Mouse (Mus musculus) urinary bladder, postnatal 10 days (tissue): Measurements from ENCODE around the gene Clic4.

ENCODE experiments used
- DNase-seq: peaks from one replicate; pipeline ENCODE4 v3.0.0; 2022; ENCODE audit warnings: low spot score

The Clic4 gene

DNA sequence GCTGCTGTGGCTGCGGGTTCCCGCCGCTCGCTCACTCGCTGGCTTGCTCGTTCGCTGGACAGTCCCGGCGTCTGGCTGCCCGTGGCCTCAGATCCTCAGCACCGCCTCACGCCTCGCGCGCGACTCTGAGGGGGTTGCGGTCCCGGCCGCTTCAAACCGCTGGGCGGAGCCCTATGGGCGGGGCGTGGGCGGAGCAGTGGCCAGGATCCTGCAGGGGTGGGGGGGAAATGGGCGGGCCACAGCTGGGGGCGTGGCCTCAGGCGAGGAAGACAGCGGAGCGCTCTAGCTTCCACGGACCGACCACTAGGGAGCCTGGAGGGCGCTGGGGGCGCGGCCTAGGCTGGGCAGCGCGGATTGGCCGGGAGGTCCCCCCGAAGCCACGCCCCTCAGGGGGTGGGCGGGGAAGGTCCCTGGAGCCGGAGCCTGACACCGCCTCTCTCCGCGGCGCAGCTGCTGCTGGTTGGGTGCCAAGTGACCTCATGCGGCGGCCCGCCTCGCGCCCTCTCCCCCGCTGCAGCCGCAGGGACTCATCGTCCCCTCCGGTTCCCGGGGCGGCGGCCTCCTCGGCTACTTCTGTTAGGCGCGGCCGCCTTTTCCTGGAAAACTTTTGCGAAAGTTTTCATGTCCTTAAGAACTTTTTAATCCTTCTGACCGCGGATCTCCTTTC lies at the start of gene Clic4:
Clic4 (minus strand) TSS at position 175 of the 667 bp plus-strand sequence.
- peak; percentile 99 for DNase-seq

DNA sequence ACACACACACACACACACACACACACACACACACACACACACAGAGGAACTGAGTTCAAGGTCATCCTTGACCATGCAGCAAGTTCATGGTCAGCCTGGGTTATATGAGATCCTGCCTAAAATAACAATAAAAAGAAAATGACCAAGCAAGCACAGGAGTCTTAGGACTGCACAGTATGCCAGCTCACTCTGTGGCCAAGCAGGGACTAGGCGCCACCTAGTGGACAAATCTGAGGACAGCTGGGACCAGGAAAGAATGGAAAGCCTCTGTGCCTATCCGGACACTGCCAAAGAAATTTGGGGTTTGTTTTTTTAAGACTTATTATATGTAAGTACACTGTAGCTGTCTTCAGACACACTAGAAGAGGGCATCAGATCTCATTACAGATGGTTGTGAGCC lies 45.4 kb upstream of the Clic4 start:
- DNase-seq, result no peak

DNA sequence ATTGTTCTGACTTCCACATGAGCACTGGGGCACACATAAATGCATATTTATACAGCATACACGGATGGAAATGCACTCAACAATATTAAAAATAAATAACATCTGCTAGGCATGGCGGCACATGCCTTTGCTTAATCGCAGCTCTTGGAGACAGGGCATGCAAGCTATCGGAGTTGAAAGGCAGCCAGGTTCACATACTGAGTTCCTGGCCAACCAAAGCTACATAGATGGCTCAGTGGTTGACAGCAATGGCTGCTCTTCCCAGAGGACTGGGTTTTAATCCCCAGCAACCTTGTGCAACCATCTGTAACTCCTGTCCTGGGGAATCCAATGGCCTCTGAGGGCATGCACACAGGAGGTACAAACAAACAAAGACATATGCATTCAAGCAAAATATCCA lies 44.9 kb upstream of the Clic4 start:
- DNase-seq, result no peak

DNA sequence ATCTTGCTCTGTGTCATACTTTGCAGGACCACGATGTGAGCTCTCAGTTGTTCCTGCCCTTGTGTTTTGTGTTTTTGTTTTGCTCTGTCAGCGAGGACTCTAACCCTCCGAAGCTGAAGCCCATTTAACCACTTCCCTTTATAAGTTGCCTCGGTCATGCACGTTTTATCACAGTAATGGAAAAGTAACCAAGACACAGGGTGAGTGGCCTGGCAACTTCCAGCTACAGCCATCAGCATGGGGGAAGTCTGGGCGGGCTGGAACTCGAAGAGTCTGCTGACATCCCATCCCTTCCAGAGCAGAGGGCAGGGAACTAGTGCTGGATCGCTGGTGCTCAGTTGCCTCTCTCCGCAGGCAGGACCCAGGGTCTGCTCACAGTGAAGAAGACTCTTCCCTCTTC lies 42.7 kb upstream of the Clic4 start:
- DNase-seq, result no peak

DNA sequence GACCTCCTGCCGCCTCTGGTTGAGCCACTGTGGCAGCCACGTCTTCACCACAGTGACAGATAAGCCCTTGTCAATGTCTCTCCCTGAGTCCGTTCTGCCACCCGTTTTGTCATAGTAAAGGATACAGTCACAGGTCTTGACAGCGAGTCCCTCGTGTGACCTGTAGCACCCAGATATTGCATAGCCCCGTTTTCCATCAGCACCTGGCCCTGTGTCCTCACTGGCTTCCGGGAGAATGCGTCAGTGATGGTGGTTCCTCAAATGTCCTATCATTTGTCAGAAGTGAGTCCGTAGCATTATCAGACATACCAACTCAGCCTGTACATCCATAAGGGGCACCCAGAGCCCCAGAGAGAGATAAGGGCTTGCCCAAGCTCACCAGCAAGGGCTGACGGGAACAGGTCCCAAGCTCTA lies 41.8 kb upstream of the Clic4 start:
- DNase-seq, result no peak

DNA sequence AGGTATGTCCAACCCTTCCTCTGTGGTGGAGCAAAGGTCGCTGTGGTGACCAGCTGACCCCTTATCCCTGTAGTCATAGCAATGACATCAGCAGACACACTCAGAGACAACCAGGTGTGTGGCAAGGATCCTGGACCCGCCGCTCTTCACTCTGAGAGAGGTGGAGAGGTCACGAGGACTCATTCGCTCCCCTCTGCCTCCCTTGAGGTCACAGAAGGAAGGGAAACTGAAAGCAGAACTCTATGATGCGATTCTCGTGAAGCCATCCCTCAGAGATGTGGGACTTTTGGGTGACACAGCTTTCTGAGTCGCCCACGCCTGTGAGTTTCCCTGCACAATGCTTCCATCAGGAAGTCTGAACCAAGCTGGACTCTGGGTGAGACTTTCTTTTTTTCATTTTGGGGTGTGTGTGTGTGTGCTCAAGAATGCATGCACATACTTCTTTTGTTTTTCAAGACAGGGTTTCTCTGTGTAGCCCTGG lies 41.2 kb upstream of the Clic4 start:
- DNase-seq, result no peak

DNA sequence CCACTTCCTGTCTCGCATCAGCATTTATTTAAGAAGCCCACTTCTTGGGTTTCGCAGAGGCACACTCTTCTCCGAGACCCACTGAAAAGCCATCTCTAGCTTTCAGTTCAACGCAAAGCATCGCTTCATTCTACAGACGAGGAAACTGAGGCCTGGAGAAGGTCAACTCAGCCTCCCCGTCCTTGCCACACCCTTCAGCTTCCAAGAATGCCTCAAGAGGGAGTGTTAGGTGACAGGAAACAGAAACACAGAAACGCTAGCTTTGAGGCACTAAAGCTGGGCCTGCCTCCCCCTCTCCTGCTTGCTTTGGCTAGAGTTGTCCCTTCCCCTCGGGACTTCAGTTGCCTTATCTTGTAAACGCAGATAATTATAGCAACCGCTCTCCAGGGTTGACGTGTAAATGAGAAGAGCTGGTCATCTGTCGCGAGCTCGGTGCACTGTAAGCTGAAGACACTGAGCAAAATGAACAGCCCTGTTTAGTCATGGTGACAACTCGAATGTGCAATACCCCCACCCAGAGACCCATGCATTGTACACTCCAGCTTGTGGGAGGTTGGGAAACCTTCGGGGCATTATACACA lies 40.6 kb upstream of the Clic4 start:
- no peak for DNase-seq

DNA sequence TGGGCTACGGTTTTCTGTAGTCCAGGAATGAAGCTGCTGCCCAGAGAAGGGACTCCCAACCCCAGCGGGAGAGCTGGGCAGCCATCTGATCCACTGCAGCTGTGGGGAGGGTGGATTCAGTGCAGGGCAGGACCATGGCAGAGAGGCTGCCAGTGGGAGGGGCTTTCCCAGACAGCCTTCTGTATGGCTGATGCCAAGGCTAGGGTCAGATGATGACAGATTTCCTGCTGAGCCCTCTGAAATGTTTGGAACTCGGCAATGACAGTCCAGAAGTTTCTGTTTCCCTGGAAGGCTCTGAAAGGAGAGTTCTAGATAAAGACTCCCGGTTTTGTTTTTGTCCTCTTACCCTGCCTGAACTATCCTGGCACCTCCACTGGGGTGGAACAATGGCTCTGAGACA lies 40.1 kb upstream of the Clic4 start:
- no peak for DNase-seq

DNA sequence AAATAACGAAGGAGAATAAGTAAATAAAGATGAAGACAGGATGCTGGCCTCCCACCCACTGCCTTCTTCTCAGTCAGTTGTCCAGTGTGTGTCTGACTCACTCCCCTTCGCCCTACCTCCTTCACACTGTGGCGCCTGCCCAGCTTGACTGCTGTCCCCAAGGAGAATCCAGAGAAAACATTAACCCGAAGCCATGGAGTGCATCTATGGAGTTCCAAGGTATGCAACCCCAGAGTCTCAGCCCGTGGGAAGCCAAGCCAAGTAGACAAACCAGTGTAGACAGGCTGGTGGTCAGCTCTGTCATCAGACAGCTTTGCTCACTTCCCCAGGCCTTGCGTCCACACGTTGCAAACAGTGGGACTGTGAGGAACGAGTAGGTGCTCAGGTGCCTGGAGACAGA lies 37.8 kb upstream of the Clic4 start:
- DNase-seq, result no peak

DNA sequence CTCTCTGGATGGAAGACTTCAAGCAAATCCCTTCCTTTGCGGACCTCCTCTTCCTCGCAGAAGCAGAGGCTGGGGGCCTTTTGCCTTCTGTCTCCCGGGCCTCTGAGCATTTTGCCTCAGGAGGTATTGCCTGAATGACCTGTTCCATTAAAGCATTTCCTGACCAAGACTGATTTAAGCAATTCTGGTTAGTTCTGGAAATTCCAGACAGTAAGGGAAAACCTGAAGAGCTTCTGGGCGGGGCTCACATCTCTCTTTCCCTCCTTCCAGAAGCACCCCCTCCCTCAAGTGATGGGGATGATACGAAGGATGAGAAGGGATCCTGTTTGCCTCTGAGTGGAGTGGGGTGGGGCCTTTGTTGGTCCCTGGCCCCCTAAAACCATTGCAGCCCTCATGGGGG lies 37.1 kb upstream of the Clic4 start:
- DNase-seq, result no peak

DNA sequence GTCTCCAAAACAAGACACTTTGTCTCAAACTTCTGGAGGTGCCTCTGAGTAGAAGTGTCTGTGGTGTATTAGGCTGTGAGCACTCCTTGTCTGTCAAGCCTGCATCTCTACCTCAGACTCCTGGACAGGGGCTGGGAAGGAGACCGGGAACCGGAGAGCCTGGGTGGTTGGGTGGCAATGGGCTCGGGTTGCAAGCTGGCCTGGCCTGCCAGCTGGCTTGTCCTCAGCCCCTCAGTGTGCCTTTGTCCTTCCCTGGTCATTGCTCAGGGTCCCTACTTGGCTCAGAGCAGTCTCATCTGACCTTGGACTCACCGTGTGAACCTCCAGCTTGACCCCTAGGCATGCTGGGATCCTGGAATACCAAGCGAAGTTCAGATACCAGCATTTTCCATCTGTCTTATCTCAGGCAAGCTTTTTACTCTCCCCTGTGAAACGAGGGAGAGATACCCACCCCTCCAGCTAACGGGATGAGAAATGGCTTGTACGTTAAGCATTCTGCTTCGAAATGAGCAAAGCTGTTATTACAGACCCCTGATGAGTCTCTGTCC lies 36.6 kb upstream of the Clic4 start:
- no peak for DNase-seq

DNA sequence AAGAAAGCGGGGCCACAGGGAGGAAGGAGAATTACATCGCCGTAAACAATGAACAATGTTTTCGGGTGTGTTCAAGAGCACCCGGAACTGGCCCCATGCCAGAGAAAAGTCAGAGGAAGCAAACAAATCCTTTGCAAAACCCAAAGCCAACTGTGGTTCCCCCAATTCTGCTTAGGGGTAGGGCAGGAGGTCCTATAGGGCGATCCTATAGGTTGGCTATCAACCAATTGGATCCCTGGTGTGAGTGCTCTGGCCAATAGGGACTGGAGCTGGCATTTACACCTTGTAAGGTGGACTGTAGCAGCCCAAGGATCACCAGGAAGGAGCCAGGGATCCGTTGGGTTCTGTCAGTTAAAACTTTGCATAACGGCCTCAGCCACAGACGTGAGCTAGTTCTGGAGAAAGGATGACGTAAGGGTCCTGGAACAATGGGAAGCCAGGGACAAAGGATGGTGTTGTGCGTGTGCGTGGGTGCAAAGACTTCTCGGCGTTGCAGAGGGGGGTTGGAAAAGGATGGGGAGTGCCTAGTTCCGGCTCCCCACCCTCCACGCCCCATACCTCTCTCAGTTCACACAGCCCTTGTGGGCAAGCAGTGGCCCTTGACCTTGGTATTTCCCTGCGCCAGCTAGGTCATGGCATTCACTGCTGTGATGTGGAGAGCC lies 34.5 kb upstream of the Clic4 start:
- no peak for DNase-seq

DNA sequence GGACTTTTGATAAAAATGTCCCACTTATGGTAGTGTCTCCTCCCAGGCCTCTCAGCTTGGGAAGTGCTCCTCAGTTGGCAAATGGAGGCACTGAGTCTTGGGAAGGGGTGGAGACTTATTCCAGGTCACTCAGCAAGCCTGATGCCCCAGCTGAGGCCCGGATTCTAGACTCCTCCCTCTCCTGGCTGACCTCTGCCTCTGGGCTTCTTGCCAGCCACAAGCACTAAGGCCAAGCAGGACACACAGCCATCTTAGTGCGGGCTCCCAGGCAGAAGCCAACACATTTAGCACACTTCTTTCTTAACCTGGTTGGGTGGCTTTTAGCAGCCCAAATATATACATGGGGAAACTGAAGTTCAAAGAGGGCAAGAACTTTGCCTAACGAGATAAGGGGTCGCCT lies 33.9 kb upstream of the Clic4 start:
- DNase-seq, result no peak

DNA sequence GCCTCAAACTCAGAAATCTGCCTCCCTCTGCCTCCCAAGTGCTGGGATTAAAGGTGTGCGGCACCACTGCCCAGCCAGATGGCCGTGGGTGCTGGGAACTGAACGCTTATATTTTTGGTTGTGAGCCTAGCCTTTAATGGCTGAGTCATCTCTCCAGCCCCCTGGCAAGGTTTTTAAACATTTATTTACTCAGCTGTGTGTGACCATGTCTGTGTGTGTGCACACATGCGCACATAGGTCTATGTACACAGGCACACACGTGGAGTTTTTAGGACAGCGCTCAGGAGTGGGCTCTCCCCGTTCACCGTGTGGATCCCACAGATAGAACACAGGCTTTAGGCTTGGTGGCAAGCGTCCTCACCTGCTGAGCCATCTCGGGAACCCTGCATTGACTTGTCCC lies 29.6 kb upstream of the Clic4 start:
- no peak for DNase-seq

DNA sequence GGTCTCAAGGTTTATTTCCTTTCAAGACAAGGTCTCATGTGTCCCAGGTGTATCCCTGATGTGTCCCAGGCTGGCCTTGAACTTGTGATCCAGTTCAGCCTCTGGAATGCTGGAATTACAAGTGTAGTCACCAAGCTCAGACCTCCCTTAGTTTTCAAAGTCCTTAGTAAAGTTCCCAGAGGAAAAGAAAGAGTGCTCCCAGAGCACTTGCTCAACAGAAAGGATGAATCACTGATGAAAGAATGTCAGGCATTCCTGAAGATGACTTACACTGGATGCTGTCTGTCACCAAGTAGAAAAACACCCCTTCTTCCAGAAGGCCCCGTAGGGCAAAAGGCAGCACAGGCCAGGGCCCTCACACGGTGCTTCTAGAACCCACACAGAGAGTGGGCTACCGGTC lies 28.6 kb upstream of the Clic4 start:
- DNase-seq, result no peak

DNA sequence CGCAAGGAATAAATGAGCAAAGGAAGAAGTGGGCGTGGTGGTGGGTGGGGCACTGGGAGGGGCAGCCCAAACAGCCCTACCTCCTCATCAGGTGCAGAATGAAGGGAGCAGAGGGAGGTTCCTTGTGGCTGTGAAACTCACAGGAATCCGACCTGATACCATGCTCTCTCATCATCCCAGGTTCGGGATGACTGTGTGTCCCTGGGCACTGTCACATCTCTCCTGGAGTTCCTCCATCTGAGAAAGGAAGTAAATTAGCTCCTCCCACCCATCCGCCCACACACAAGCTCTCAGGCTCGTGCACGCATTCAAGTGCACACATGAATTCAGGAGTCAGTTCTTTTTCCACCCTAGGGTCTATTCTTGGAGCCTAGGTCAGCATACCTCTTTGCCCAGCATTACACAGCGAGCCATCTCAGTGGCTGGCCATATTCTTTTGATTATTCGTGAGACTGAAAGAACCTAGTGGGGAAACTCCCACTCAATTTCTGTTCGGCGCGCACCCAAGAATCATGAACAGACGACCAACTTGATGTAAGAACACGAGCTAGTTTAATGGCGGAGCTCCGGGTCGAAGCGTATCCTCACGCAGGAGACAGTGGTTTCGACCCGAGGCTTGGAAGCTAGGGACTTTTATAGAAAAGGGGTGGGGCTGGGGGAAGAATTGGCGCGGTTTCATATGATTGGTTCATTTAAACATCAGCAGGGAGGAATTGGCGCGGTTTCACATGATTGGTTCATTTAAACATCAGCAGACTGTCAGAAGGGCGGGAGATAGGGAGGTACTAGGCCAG lies 27.8 kb upstream of the Clic4 start:
- no peak for DNase-seq

DNA sequence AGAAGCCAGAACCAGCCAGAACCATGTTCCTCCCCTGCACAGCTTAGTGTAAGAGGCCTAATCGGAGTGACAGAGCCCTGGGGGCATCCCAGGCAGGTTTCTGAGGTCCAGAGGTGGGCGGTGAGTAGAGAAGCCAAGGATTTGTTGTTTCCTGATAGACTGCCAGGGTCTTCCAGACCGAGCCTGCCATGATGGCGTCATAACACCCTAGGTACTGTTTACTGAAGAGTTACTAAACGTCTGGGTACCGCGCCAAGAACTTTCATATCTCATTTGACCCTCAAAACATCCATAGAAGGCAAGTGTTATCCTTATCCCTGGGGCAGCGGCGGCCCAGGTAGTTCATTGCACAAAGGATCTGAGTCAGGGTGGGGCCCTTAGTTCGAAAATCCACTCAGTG lies 26.1 kb upstream of the Clic4 start:
- DNase-seq, result no peak

DNA sequence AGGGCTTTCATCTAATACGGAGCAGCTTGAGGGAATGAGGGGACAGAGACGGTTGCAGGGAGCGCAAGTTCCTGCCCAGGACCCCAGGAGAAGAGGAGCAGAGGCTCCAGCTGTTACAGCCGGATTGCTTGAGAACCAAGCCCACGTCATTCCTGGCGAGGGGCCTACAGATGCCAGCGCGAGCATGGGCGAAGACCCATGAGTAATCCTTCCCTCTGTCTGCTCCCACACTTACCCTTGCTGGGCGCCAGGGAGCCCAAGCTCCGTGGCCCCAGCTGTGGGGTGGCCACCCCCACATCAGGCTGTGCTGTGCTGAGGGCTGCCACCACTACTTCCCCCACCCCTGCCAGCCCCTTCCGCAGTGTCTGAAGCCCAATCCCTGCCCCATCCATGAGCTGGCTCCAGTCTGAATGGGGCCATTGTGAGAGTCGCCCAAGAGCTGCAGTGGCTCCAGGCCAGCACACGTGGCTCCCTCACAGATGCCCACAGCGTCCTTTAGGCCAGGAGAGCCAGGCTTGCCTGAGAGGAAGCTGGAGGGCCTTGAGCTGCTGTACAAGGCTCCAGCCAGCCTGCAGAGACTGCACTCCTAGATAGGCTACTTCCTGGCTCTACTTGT lies 25.4 kb upstream of the Clic4 start:
- no peak for DNase-seq

DNA sequence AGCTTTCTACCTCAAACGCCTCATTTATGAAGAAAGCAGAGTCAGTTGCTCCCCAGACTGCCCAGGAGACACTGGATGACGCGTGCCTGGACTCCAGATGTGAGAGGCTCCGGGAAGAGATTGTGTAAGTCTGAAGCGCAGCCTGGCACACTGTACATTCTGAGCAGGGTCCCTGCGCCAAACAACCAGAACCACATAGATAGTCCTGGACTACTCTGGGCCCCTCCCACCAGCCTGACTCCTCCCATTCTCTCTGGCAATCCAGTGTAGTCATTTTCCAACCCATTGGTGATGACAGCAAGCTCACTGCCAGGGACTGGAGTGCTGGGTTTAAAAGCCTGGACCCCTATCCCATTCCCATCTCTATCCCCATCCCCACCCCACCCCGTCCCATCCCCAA lies 24.5 kb upstream of the Clic4 start:
- no peak for DNase-seq

DNA sequence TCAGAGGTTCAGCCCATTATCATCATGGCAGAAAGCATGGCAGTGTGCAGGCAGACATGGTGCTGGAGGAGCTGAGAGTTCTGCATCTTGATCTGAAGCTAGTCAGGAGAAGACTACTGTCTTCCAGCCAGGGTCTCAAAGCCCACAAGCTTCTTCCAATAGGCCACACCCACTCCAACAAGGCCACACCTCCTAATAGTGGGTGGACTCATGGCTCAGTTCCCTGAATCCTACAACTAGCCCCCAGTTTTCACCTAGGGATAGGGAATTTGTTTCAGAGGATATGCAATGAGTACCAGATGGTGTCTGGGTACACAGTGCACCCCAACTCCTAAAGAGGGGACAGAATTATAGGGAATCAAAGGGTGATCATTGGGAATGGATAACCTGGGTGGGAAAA lies 24.0 kb upstream of the Clic4 start:
- no peak for DNase-seq

DNA sequence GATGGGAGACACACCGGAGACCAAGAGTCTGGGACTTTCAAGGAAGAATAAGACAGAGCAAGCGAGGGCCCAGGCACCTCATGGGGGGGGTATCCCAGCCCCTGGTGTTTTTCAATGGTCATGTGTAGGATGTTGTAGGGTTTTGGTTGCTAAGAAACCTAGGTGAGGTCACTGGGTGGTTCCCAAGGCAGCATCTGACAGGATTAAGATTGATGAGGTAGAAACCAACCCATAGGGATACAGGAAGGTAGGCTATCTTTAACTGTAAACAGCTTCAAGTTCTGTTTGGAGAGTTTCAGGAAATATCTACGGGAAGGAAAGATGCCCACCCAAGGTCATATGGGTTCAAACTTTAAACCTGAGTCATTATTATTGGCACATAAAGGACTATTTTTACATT lies 21.2 kb upstream of the Clic4 start:
- DNase-seq, result no peak

DNA sequence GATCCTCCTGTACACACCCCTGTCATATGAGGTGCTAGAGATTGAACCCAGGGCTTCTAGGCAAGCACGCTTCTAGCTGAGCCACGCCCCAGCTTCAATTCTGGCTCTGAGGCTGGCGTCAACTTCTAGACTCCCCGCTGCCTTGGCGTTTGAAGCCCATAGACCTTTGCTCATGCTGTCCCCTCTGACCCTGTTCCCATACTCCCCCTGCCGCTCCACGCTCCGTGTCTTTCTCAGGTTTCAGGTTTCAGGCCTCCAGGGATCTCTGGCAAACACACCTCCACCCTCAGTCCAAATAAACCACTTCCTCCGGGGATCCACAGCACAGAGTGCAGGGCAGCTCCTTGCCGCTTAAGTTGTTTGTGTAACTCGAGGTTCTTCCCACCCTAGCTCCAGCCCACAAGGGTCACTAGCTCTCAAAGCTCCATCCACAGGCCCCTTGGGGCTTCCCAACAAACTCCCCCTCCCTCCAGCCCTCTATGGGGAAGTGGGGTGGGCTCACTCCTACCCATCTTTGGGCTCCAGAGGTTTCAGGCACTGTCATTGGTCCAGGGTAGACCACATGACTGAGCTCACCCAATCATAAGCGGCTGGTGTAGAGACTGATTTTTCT lies 20.0 kb upstream of the Clic4 start:
- no peak for DNase-seq
